Mouse (Mus musculus): ENCODE measurements around the gene Dcun1d5. TPM values are rescaled to one million over a fixed set of nuclear protein-coding genes. Genes with fewer than 3 reads are reported as not detected.

Dcun1d5 gene
- polyA plus RNA-seq, 1 experiment from 2014 or later, result 92.2 TPM

DNA sequence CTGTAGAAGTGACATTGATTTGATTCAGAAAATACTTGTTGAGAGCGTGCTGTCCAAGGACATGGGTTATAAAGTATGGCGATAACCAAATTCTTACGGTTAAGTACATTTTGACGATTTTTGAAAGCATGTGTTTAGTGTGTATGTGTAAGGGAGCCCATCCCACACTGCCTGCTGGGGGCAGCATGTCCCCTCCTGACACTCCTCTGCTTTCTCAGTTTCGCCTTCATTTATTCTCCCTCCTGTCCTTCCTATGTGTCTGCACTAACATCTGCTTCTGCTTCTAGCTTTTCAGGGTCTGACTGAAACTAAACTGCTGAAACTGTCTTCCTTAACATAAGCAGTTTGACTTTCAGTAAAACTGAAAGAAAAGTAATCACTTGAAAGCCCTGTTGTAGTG is 36.7 kb downstream of the Dcun1d5 start:
- H3K27ac ChIP-seq (replicated peaks), result no peak overlapping the region
- no peaks in the 10 kb centered on the region for H3K4me1 ChIP-seq (replicated peaks)
- no peaks in the 10 kb centered on the region for H3K27me3 ChIP-seq
- 0 out of 2 replicates have a peak, but pooled peaks cover 12% of the 10 kb centered on the region for H3K36me3 ChIP-seq
- WGBS, result 90% methylated on average over 5 of the region's 5 CpGs
- no peaks in the 10 kb centered on the region for H3K9me3 ChIP-seq
- H3K4me2 ChIP-seq, result no peak overlapping the region
- ATAC-seq (ENCODE audit: low FRiP score, low read depth), result no peak
- no peak overlapping the region for H3K4me3 ChIP-seq
- H3K9ac ChIP-seq, result no peak overlapping the region

DNA sequence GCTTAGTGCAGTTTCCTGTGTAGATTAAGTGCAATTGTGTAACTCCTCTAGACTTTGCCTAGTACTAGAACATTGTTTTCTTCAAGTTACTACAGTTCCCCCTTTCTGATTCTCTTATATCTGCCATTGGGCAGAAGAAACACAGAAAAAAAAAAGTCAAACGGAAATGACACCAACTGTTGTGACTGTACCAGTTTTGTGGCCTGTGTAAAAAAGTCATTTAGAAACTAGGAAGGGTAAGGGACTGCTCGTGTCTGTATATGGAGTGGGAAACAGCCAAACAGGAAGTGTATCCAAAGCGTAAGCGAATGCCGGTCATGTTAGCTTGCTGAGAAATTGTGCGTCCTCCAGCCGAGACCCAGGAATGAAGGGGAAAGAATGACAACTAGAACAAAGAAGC is 37.1 kb downstream of the Dcun1d5 start:
- no peak overlapping the region for H3K27ac ChIP-seq (replicated peaks)
- H3K27me3 ChIP-seq, result no peaks in the 10 kb centered on the region
- ATAC-seq (ENCODE audit: low FRiP score, low read depth), result no peak
- no peak overlapping the region for H3K9ac ChIP-seq
- no peaks in the 10 kb centered on the region for H3K9me3 ChIP-seq
- H3K4me1 ChIP-seq (replicated peaks), result no peaks in the 10 kb centered on the region
- no peak overlapping the region for H3K4me3 ChIP-seq
- H3K36me3 ChIP-seq, result 0 out of 2 replicates have a peak, but pooled peaks cover 12% of the 10 kb centered on the region
- 83% methylated on average over 7 of the region's 7 CpGs for WGBS
- H3K4me2 ChIP-seq, result no peak overlapping the region

DNA sequence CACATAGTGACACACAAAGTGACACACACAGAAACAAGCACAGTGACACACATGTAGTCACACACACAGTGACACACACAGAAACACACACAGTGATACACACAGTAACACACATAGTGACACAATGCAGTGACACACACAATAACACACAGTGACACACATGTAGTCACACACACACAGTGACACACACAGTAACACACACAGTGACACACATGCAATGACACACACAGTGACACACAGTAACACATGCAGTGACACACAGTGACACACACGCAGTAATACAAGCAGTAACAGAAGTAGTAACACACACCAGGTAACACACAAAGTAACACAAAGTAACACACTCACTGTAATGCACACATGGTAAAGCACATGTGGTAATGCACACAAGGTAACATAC is 54.3 kb downstream of the Dcun1d5 start:
- WGBS, result 100% methylated on average over 1 of the region's 1 CpGs
- H3K9me3 ChIP-seq, result no peaks in the 10 kb centered on the region

DNA sequence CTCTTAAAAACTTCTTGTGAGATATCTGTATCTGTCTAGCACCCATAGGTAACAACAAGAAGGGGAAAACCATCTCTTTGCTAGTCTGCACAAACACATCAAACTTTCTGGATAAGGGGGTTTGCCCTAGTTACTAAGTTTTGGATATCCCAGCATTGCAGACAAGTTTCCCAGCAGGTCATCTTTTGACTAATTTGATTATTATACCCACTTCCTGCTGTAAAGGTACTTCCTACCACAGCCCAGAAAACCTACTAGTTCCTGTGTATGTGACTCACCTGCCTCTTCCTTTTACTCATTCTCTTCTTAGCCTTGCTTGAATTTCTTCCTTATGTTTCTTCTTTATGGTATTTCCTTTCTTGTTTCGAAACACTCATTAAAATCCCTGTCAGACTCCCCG is 55.6 kb downstream of the Dcun1d5 start:
- Histone ChIP-seq H3K9me3 (no peaks in the 10 kb centered on the region), H3K4me1 (replicated peaks) (no peaks in the 10 kb centered on the region), H3K4me2 (no peak overlapping the region), H3K27me3 (no peaks in the 10 kb centered on the region), H3K4me3 (no peak overlapping the region), H3K27ac (replicated peaks) (no peak overlapping the region), H3K9ac (no peak overlapping the region), H3K36me3 (no peaks in the 10 kb centered on the region)
- WGBS, result 88% methylated on average over 2 of the region's 2 CpGs
- ATAC-seq (ENCODE audit: low FRiP score, low read depth), result no peak

More for the DNA sequence above, 54.3 kb downstream of the Dcun1d5 start:
- Histone ChIP-seq H3K4me2 (no peak overlapping the region), H3K4me1 (replicated peaks) (no peaks in the 10 kb centered on the region), H3K27ac (replicated peaks) (no peak overlapping the region), H3K36me3 (no peaks in the 10 kb centered on the region), H3K9ac (no peak overlapping the region), H3K27me3 (no peaks in the 10 kb centered on the region), H3K4me3 (no peak overlapping the region)
- no peak for ATAC-seq (ENCODE audit: low FRiP score, low read depth)

DNA sequence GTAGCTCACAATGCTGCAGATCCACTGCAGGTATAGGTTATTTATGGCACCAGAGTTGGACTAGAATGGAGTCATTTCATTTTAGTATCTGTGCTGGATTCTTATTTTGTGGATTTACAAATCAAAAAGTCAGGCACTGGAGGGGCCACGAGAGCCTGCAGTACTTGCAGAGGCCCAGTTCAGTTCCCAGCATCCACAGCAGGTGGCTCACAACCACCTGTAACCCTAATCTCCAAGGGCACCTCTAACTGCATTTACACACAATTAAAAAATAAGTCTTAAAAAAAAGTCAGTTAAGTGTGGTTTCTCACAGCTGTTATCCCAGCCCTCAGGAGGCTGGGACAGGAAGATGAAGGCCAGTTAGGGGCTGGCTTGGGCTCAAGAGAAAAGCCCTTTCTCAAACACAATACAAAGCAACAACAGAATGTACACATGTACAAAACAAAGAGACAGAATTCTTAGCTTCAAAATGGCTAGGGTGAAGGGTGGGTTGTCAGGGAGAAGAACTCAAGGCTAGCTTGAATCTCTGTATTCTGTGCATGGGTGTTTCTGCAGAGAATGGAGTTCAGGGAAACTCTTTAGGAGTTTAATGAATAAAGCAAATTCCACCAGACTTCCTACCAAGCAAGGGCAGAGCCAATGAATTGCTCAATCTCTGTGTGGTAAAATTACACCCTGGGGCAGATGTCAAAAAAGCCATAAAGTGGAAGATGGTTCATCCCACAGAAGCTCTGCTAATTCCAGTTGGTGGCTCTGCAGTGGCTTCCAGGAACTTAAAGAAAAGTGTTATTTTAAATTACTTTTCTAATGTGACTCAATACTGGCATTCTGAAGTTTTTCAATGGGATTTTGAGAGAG is 68.7 kb downstream of the Dcun1d5 start:
- no peak overlapping the region for H3K4me3 ChIP-seq
- no peak overlapping the region for H3K4me2 ChIP-seq
- H3K36me3 ChIP-seq, result no peaks in the 10 kb centered on the region
- no peak for ATAC-seq (ENCODE audit: low FRiP score, low read depth)
- no peaks in the 10 kb centered on the region for H3K4me1 ChIP-seq (replicated peaks)
- no peaks in the 10 kb centered on the region for H3K9me3 ChIP-seq
- H3K27ac ChIP-seq (replicated peaks), result no peak overlapping the region
- 69% methylated on average over 1 of the region's 1 CpGs for WGBS
- H3K27me3 ChIP-seq, result no peaks in the 10 kb centered on the region
- no peak overlapping the region for H3K9ac ChIP-seq

Other genes with a start within 250 kb of the Dcun1d5 start
- gene Dync2h1, start 74 bp upstream of the Dcun1d5 start, polyA plus RNA-seq (2015; fragmentation: Nextera tagmentation; extraction: Ambion mirVana), result 18.5 and 19.8 TPM in 2 replicates
- gene Mmp13, start 88.0 kb downstream of the Dcun1d5 start, polyA plus RNA-seq (2015; fragmentation: Nextera tagmentation; extraction: Ambion mirVana), result not detected in 2 replicates
- not detected in 2 replicates for gene Mmp12, start 159.9 kb downstream of the Dcun1d5 start, polyA plus RNA-seq (2015; fragmentation: Nextera tagmentation; extraction: Ambion mirVana)
- not detected in 2 replicates for gene Mmp1b, start 203.5 kb downstream of the Dcun1d5 start, polyA plus RNA-seq (2015; fragmentation: Nextera tagmentation; extraction: Ambion mirVana)